Mouse (Mus musculus): ENCODE results near the gene Drap1.

DNA sequence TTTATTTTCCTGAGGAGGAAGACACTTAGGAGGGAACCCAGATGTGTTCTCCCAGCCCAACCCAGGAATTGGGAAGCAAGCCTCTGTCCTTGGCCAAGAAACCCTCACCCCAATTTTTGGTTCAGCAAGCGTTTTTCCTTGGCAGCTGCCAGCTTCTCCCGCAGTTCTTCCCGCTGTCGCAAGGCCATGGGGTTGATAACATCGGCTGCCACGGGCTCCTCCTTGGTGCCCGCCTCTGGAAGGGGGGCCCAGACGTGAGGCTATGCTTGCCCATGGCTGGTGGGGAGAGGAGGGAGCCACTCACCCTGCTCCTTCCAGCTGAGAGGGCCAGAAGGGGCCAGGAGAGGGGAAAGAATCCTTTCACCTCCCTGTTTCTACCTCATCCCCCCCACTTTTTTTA is 40.1 kb downstream of the Drap1 start:
- TF ChIP-seq CTCF (IDR thresholded peaks at IDR 0.05; ENCODE audit: low read depth) (no peak), EP300 (IDR thresholded peaks at IDR 0.05; ENCODE audit: low read depth) (no peak)
